8 mouse cellular contexts compared by ENCODE assay signal in genomic region chr1:156558950-156559640, GRCm38 (mm10). TPM values are rescaled to one million over a fixed set of nuclear protein-coding genes. Genes with fewer than 3 reads are reported as not detected.
DNase-seq lines count a peak whose midpoint lies in the region; ATAC-seq and TF ChIP-seq lines count a peak whose summit lies in the region.

No protein-coding gene starts in this region.

- ATAC-seq in G1E (ENCODE audit: extremely low read depth, insufficient number of reproducible peaks, low FRiP score, poor library complexity, severe bottlenecking), result no peak
- peak; percentile 69 for ATAC-seq in forebrain, embryonic 15.5 days (replicated peaks)
- peak; percentile 47 for ATAC-seq in lung, postnatal 0 days

- no peaks in the 10 kb centered on the region for H3K27me3 ChIP-seq in G1E (ENCODE audit: insufficient read depth, low read length)
- no peaks in the 10 kb centered on the region for H3K27me3 ChIP-seq in forebrain, embryonic 15.5 days
- no peaks in the 10 kb centered on the region for H3K27me3 ChIP-seq in lung, postnatal 0 days (replicated peaks; ENCODE audit: insufficient read depth, low read length)

- under 1% methylated on average over 59 of the region's 66 CpGs for WGBS in forebrain, embryonic 15.5 days
- under 1% methylated on average over 29 of the region's 66 CpGs for WGBS in lung, postnatal 0 days

- H3K9me3 ChIP-seq in G1E (replicated peaks), result no peaks in the 10 kb centered on the region
- H3K9me3 ChIP-seq in forebrain, embryonic 15.5 days, result no peaks in the 10 kb centered on the region
- no peaks in the 10 kb centered on the region for H3K9me3 ChIP-seq in lung, postnatal 0 days (ENCODE audit: low read length)

- peaks cover 19% of the 10 kb centered on the region for H3K4me1 ChIP-seq in G1E (ENCODE audit: insufficient read depth, low read depth, low read length)
- H3K4me1 ChIP-seq in forebrain, embryonic 15.5 days, result peaks cover 22% of the 10 kb centered on the region
- no peaks in the 10 kb centered on the region; the same call in 1 of the 2 replicates for H3K4me1 ChIP-seq in lung, postnatal 0 days (ENCODE audit: insufficient read depth, low read depth, low read length)

- peaks cover 15% of the 10 kb centered on the region for H3K36me3 ChIP-seq in G1E (replicated peaks)
- no peaks in the 10 kb centered on the region for H3K36me3 ChIP-seq in forebrain, embryonic 15.5 days
- H3K36me3 ChIP-seq in lung, postnatal 0 days (ENCODE audit: insufficient read depth, low read length), result no peaks in the 10 kb centered on the region

- peak overlapping the region; percentile 92 for H3K9ac ChIP-seq in forebrain, embryonic 15.5 days (replicated peaks)
- peak overlapping the region; percentile 94 for H3K9ac ChIP-seq in lung, postnatal 0 days (replicated peaks; ENCODE audit: low read depth)

- DNase-seq in G1E (ENCODE audit: low spot score), result peak; percentile 28
- DNase-seq in cerebellum, adult 11-12 months, result peak; percentile 69
- DNase-seq in heart, postnatal 4 days, result peak; percentile 66
- peak; percentile 80 to 84 for DNase-seq in layer of hippocampus, postnatal 10 days (ENCODE audit: low spot score in 2 of 2)
- DNase-seq in lung, postnatal 0 days (ENCODE audit: low spot score), result peak; percentile 61
- peak; percentile 49 for DNase-seq in retina, embryonic 14.5 days (ENCODE audit: low spot score)
- DNase-seq in thymus, postnatal 4 days, result peak; percentile 81

- peak overlapping the region; percentile 95 for H3K4me3 ChIP-seq in G1E (ENCODE audit: low read depth, low read length)
- peak overlapping the region; percentile 81 for H3K4me3 ChIP-seq in forebrain, embryonic 15.5 days
- H3K4me3 ChIP-seq in lung, postnatal 0 days (ENCODE audit: low read depth, low read length), result peak overlapping the region; percentile 96

- TF ChIP-seq CTCF in G1E (IDR thresholded peaks at IDR 0.05; ENCODE audit: low read depth, low read length), result no peak
- no peak for TF ChIP-seq CTCF in lung, postnatal 0 days (IDR thresholded peaks at IDR 0.05)

- peak overlapping the region; percentile 52 for H3K4me2 ChIP-seq in forebrain, embryonic 15.5 days (replicated peaks)
- H3K4me2 ChIP-seq in lung, postnatal 0 days (replicated peaks; ENCODE audit: low read depth, low read length), result peak overlapping the region; percentile 81

- no peak for TF ChIP-seq EP300 in lung, postnatal 0 days (IDR thresholded peaks at IDR 0.05)

- peak overlapping the region; percentile 96 for H3K27ac ChIP-seq in forebrain, embryonic 15.5 days (replicated peaks)
- H3K27ac ChIP-seq in lung, postnatal 0 days (ENCODE audit: low read length), result peak overlapping the region; percentile 94

RNA-seq across cellular contexts. Expression of gene Abl2, which starts 0.5 kb away (rescaled TPM):
- total RNA-seq in G1E (2014; fragmentation: Nextera tagmentation) (13.4 and 15.2 TPM in 2 replicates), G1E (2017) (8.6 and 9.7 TPM in 2 replicates)
- 14.7 and 18.7 TPM in 2 replicates for polyA plus RNA-seq in G1E (2012)
- 6.5 and 6.9 TPM in 2 replicates for polyA plus RNA-seq in forebrain, embryonic 15.5 days (2015; fragmentation: Nextera tagmentation; extraction: Ambion mirVana)
- total RNA-seq in heart, postnatal 4 days (2021), result 10 to 100 TPM; 24.0 to 26.1 TPM
- 10 to 100 TPM; 71.4 to 71.8 TPM for total RNA-seq in layer of hippocampus, postnatal 10 days (2021)
- 2.3 and 3.0 TPM in 2 replicates for polyA plus RNA-seq in lung, postnatal 0 days (2015; fragmentation: Nextera tagmentation; extraction: Ambion mirVana)

RNA-seq across cellular contexts. Expression of gene Gm10031, which starts 35.3 kb away (rescaled TPM):
- total RNA-seq in G1E (2014; fragmentation: Nextera tagmentation) (7.3 and 9.9 TPM in 2 replicates), G1E (2017) (15.7 and 17.2 TPM in 2 replicates)
- polyA plus RNA-seq in G1E (2012), result 0.18 and 0.75 TPM in 2 replicates
- polyA plus RNA-seq in forebrain, embryonic 15.5 days (2015; fragmentation: Nextera tagmentation; extraction: Ambion mirVana), result 0.57 and 0.71 TPM in 2 replicates
- 10 to 100 TPM; 43.1 to 47.8 TPM for total RNA-seq in heart, postnatal 4 days (2021)
- 10 to 100 TPM; 40.4 to 48.0 TPM for total RNA-seq in layer of hippocampus, postnatal 10 days (2021)
- 0.26 and 0.40 TPM in 2 replicates for polyA plus RNA-seq in lung, postnatal 0 days (2015; fragmentation: Nextera tagmentation; extraction: Ambion mirVana)

Comparison
In these comparisons a context has a peak if more than half of its experiments do, and no peak if none do; other contexts are left out.
1. DNase-seq: peak in every context shown above with its lines; median percentile 82 in layer of hippocampus, postnatal 10 days; 81 in thymus, postnatal 4 days; 69 in cerebellum, adult 11-12 months; 66 in heart, postnatal 4 days; 61 in lung, postnatal 0 days; 49 in retina, embryonic 14.5 days; 28 in G1E.